Mouse (Mus musculus) bone marrow macrophage, adult 2 months (primary cell): ENCODE data around the gene Gm49325.

Experiments used
- CTCF ChIP-seq: IDR thresholded peaks from 2 replicates; pipeline ENCODE4 v1.5.1; 2012; ENCODE audit warnings: low read depth, mild to moderate bottlenecking, low read length, moderate library complexity
- POLR2A ChIP-seq: IDR thresholded peaks from 2 replicates; pipeline ENCODE4 v1.6.1; 2012; ENCODE audit warnings: mild to moderate bottlenecking, low read depth, low read length, borderline replicate concordance

GRCm38 (mm10) chr10:77627497-77627896 is 21.5 kb downstream of the Gm49325 start:
- TF ChIP-seq POLR2A (no peak), CTCF (peak; percentile 77)
